ENCODE assay signal across 15 mouse cellular contexts in genomic region chr2:76512133-76512532, GRCm38 (mm10).
"Had no signal": no experiment of that assay in that cellular context is flagged by ENCODE, and none has a peak within 500 bp of the region (broad histone marks: within the 10 kb centered on the region; RNA-seq: fewer than 3 reads in every experiment).

No protein-coding gene starts in this region.

- H3K4me3 ChIP-seq: hindbrain, embryonic 15.5 days; left cerebral cortex, adult 2 months; liver, embryonic 13.5 days; midbrain, embryonic 12.5 days; midbrain, embryonic 15.5 days; neural tube, embryonic 12.5 days had no signal

- ATAC-seq: midbrain, embryonic 15.5 days had no signal

- H3K9ac ChIP-seq: hindbrain, embryonic 15.5 days; liver, embryonic 13.5 days; lung, embryonic 14.5 days; midbrain, embryonic 12.5 days; midbrain, embryonic 15.5 days; neural tube, embryonic 12.5 days had no signal

- H3K36me3 ChIP-seq: hindbrain, embryonic 15.5 days; liver, embryonic 13.5 days; midbrain, embryonic 12.5 days; midbrain, embryonic 15.5 days; neural tube, embryonic 12.5 days had no signal

- H3K27me3 ChIP-seq: hindbrain, embryonic 15.5 days; liver, embryonic 13.5 days; midbrain, embryonic 12.5 days; midbrain, embryonic 15.5 days; neural tube, embryonic 12.5 days had no signal

- H3K27ac ChIP-seq: hindbrain, embryonic 15.5 days; left cerebral cortex, adult 2 months; liver, embryonic 13.5 days; midbrain, embryonic 12.5 days; midbrain, embryonic 15.5 days; neural tube, embryonic 12.5 days had no signal

- H3K4me1 ChIP-seq: liver, embryonic 13.5 days; midbrain, embryonic 12.5 days; neural tube, embryonic 12.5 days had no signal

- H3K9me3 ChIP-seq: hindbrain, embryonic 15.5 days; liver, embryonic 13.5 days; midbrain, embryonic 12.5 days; midbrain, embryonic 15.5 days; neural tube, embryonic 12.5 days had no signal

- DNase-seq: kidney, adult 8-10 months; liver, embryonic 13.5 days; lung, embryonic 14.5 days; lung, postnatal 10 days; lung, postnatal 36 days; retina, postnatal 1 day; right cerebral cortex, postnatal 25 days; thymus, adult 2 months; thymus, postnatal 14 days; thymus, postnatal 4 days had no signal

- H3K4me2 ChIP-seq: hindbrain, embryonic 15.5 days; liver, embryonic 13.5 days; lung, embryonic 14.5 days; midbrain, embryonic 12.5 days; midbrain, embryonic 15.5 days; neural tube, embryonic 12.5 days had no signal
